Mouse (Mus musculus): Measurements from ENCODE around the gene Rsrc1. TPM values are rescaled to one million over a fixed set of nuclear protein-coding genes. Genes with fewer than 3 reads are reported as not detected.
"Not testable (repeated sequence)": the region's sequence is repeated elsewhere in the genome, so short reads cannot be mapped to it uniquely, and the experiment has no call there.

Rsrc1 gene
- polyA plus RNA-seq, 2 experiments from 2014 or later: 38.8 to 47.0 TPM

GRCm38 (mm10) chr3:66985539-66986286 is 4.5 kb downstream of the Rsrc1 start:
- peak; percentile 80 for ATAC-seq

DNA sequence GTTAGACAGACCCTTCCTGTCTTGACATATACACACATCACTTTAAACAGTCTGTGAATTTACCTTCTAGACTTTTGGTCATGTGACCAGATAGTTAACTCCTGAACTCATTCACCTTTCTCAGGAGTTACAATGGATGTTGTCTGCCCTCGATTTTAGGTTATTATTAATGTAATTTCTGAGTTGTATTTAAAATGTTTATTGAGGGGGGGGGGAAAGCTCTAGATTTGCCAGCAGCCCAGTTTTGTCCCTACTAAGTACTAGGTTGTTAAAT is 5.0 kb downstream of the Rsrc1 start:
- no peak for ATAC-seq

- no peak for ATAC-seq
Observed at GRCm38 (mm10) chr3:66996820-66997219, 15.6 kb downstream of the Rsrc1 start.

- no peak for ATAC-seq
Observed at GRCm38 (mm10) chr3:67036387-67037062, 55.3 kb downstream of the Rsrc1 start.

DNA sequence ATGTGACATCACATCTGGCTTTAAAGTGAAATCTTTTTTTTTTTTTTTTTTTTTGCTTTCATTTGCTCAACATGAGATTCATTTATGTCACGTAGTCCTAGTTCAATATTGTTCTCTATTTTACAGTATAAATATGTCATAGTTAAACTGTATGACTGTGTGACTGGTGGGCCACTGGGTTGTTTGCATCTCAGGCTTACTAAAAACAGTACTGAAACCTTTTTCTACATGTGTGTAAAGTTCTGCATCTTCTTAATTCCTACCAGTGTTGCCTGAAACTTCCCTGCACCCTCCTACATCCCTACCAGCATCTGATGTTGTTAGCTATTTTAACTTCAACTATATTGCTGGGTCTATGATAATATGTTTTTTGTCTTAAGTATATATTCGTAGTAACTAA is 78.6 kb downstream of the Rsrc1 start:
- ATAC-seq: no peak

DNA sequence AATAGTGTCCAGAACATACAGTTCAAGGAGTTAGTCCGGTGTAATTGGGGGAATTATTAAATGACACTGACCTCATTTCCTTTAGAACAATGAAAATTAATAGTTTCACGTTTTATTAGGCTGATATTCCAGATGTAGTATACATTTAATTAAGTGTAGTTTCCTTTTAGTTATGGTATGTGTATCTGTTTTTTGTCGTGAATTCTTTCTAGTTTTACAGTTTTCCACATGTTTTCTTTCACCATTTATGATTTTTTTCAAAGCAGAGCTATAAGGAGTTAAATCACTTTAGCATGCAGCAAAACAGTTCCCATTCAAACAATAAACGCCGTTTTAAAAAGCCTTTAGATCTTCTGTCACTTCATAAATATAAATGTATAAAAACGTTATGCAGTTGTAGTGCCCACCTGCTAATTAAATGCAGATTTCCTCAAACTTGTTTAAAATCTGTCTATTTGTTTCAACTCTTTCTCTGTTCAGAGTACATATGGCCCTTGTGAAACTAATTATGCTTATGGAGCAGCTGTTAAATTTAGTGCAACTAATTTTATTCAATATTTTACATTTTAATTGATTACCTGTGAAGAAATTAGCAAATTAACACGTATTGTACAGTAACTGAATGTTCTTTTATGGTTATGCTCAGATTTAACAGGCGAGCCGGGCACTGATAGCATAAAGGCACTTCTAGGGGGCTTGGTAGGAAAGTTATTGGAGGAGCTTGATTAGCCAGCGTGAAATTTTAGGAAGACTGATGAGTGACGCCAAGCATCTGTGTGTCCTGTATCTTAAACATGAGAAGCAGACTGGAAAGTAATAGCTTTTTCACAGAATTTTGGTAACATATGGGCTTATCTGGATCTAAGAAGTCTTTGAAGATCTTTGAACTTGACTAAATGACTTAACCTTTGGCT is 89.6 kb downstream of the Rsrc1 start:
- no peak for ATAC-seq

DNA sequence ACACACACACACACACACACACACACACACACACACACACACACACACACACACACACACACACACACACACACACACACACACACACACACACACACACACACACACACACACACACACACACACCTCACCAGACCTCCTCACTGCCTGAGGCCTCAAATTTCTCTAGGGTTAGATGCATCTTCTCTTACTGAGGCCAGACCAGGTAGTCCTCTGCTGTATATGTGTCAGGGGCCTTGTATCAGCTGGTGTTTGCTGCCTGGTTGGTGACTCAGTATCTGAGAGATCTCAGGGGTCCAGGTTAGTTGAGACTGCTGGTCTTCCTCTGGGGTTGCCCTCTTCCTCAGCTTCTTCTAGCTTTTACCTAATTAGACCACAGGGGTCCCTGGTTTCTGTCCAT is 92.5 kb downstream of the Rsrc1 start:
- not testable (repeated sequence) for ATAC-seq

DNA sequence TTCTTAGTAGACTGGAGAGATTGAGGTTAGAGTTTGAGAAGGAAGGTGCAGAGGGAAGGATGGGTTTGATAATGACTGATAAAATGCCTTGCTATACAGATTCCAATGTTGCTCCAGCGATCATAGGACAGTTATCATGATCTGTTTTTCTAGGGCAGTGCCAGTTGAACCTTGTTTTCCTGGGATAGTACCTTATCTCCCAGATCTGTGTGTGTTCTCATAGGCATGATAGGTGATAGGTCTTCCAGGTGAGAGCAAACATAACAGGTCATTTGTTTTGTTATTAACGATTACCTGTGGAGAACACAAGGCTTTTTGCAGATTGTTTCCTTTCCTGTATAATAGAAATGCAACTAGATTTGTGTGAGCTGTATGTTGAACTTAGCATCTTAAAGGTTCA is 94.3 kb downstream of the Rsrc1 start:
- ATAC-seq: no peak

DNA sequence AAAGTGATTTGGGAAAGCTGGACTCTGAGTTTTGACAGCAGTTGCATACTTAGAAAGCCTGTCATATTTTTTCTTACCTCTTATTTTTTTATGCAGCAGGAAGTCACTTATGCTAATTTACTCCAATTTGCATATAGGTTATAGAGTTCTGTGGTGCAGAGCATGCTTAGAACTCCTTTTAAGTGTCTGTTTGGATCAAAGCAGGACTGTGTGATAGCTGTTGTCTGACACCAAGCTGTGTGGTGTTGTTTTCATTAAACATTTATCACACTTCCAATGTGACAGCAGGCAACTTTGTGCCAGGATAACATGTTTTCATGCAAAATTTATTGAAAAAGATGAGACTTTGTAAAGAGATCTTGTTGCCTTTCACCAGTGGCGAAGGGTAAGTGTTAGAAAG is 103.6 kb downstream of the Rsrc1 start:
- ATAC-seq: no peak

GRCm38 (mm10) chr3:67108428-67108827 is 127.2 kb downstream of the Rsrc1 start:
- ATAC-seq: no peak

- ATAC-seq: no peak
Observed at GRCm38 (mm10) chr3:67116317-67116716, 135.1 kb downstream of the Rsrc1 start.

DNA sequence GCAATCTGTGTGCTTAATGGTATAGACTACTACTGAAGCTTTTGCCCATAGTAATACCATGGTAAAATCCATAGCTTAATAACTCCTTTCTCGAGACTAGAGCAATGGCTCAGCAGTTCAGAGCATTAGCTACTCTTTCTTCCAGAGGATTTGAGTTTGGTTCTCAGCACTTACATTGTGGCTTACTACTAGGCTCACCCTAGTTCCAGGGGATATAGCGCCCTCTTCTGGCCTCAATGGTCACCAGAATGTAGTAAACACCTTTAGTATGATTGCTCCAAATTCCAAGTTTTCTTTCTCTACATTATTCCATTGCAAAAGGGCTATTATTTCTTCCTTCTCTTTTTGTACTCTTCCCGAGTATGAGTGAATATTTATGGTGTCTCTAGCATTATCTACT is 151.3 kb downstream of the Rsrc1 start:
- ATAC-seq: no peak

- ATAC-seq: no peak
Observed at GRCm38 (mm10) chr3:67135749-67136375, 154.7 kb downstream of the Rsrc1 start.

DNA sequence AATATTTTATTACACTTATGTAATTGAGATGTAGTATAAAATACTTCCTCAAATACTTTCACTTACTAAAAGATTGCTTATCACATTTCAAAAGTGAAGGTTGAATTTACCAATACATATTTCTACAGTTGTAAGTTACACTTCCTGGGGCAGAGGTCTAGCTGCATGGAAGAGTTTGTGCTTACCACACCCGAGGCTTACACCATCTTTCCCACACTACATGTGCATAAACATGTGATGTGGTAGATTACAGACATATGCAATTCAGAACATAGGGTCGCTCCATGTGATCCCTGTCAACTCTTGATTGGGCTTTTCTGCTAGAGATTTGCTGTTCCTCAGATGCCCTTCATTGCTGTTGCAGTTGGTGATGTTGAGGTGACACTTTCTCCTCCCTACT is 163.8 kb downstream of the Rsrc1 start:
- no peak for ATAC-seq

GRCm38 (mm10) chr3:67146280-67146679 is 165.1 kb downstream of the Rsrc1 start:
- ATAC-seq: no peak

DNA sequence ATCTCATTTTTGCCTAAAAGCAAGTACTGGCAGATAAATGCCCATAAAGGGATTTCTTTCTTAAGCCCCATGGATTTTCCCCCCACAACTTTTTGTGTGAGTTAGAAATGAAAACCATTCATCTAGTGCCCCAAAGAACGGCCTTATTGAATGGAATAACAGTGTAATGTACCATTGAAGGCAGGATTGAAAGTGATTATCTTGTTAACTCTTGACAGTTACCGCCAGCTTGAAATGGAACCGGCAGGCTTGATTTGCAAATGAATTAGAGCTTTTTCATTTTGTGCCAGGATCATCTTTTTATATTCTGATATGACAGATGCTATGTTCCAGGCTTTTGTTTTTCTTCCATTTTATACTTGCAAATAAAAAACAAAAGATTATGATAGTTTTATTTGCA is 166.1 kb downstream of the Rsrc1 start:
- ATAC-seq: no peak

- ATAC-seq: no peak
Observed at GRCm38 (mm10) chr3:67197179-67197578, 216.0 kb downstream of the Rsrc1 start.

GRCm38 (mm10) chr3:67213047-67213457 is 231.9 kb downstream of the Rsrc1 start:
- no peak for ATAC-seq

- ATAC-seq: no peak
Observed at GRCm38 (mm10) chr3:67232617-67233241, 251.5 kb downstream of the Rsrc1 start.

DNA sequence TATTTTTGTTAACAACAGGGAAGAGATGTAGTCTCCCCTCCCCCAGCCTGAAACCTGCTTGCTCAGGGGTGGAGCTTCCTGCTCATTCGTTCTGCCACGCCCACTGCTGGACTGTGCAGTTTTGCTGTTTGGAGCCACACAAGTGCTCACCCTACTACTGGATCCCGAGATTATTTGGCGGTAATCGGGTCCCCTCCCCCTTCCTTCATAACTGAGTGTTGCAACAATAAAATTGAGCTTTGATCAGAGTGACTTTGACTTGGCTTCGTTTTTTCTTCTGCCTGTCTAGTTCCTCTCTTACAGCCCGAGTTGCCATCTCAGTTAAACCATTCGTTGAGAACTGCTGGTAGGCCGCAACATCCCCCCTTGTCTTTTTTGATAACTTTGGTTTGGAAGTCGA is 261.3 kb downstream of the Rsrc1 start:
- ATAC-seq: not testable (repeated sequence)

- ATAC-seq: no peak
Observed at GRCm38 (mm10) chr3:67267448-67267847, 286.3 kb downstream of the Rsrc1 start.

DNA sequence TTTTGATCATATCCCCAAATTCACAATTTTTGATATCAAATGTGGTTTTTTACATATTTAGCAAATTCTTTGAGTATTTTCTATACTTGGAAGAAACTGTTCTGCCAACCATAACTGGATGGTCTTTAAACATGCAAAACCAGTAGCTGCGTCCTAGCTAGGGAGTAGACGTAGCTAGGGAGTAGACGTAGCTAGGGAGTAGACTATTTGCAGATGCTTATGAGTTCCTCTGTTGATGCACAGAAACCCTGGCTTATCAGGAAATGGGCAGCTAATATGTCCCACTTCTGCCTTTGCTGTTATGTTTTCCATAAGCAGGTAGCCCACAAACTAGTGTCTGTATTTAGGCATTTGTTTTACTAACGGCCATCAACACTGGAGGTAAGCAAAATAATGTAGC is 298.6 kb downstream of the Rsrc1 start:
- no peak for ATAC-seq

DNA sequence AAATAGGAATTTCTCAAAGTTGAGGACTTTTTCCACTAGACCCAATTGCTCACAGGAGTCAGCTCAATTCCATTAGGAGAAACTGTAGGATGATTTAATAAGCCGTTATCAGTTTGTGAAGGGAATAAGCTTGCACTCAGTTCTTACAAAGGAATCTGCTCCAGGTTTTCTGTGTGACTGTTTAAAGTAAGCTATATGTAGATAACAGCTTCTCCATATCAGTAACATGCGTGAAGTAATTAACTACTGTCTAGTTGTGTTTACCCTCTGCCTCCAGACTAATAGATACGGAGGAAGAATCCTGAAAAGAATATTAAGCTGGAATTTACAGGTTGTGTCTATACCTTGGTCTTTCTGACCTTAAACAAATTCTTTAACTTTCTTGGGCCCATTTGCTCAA is 299.1 kb downstream of the Rsrc1 start:
- ATAC-seq: no peak
